Mouse (Mus musculus): Measurements from ENCODE around the gene Phykpl. TPM values are rescaled to one million over a fixed set of nuclear protein-coding genes. Genes with fewer than 3 reads are reported as not detected.

Phykpl gene
- polyA plus RNA-seq (2015; fragmentation: Nextera tagmentation; extraction: Ambion mirVana): 12.4 and 14.5 TPM in 2 replicates

- Histone ChIP-seq H3K9ac (peak within 1 kb of the TSS; percentile 83), H3K9me3 (replicated peaks) (no peaks in the 10 kb centered on the region), H3K36me3 (peaks cover 28% of the 10 kb centered on the region), H3K4me3 (peak within 1 kb of the TSS; percentile 72), H3K27ac (peak within 1 kb of the TSS; percentile 95), H3K27me3 (no peaks in the 10 kb centered on the region), H3K4me2 (peak within 1 kb of the TSS; percentile 73), H3K4me1 (replicated peaks) (peaks cover 20% of the 10 kb centered on the region)
- WGBS: under 1% methylated on average over 59 of the region's 59 CpGs
- peak; percentile 94 for ATAC-seq (replicated peaks; ENCODE audit: insufficient number of reproducible peaks, insufficient read depth, low FRiP score, low read depth)
Observed at GRCm38 (mm10) chr11:51584431-51585248, at the start of gene Phykpl. TSS of gene Phykpl (plus strand) at chr11:51584757.

- Histone ChIP-seq H3K36me3 (no peaks in the 10 kb centered on the region), H3K9ac (no peak overlapping the region), H3K27ac (no peak overlapping the region), H3K4me3 (no peak overlapping the region), H3K4me1 (replicated peaks) (no peaks in the 10 kb centered on the region), H3K9me3 (replicated peaks) (no peaks in the 10 kb centered on the region), H3K4me2 (no peak overlapping the region), H3K27me3 (peaks cover 9% of the 10 kb centered on the region; the same call in 1 of the 2 replicates)
- ATAC-seq (replicated peaks; ENCODE audit: insufficient number of reproducible peaks, insufficient read depth, low FRiP score, low read depth): no peak
- 52% methylated on average over 7 of the region's 7 CpGs for WGBS
Observed at GRCm38 (mm10) chr11:51538388-51538787, 46.2 kb upstream of the Phykpl start.

- Histone ChIP-seq H3K9me3 (replicated peaks) (no peaks in the 10 kb centered on the region), H3K27me3 (peaks cover 8% of the 10 kb centered on the region; the same call in 1 of the 2 replicates), H3K4me2 (no peak overlapping the region), H3K4me3 (no peak overlapping the region), H3K27ac (no peak overlapping the region), H3K4me1 (replicated peaks) (no peaks in the 10 kb centered on the region), H3K9ac (no peak overlapping the region), H3K36me3 (no peaks in the 10 kb centered on the region)
- ATAC-seq (replicated peaks; ENCODE audit: insufficient number of reproducible peaks, insufficient read depth, low FRiP score, low read depth): 0 out of 2 replicates have a peak, but pooled peaks have one; percentile 23
- 60% methylated on average over 13 of the region's 13 CpGs for WGBS
Observed at GRCm38 (mm10) chr11:51538919-51539758, 45.4 kb upstream of the Phykpl start.

DNA sequence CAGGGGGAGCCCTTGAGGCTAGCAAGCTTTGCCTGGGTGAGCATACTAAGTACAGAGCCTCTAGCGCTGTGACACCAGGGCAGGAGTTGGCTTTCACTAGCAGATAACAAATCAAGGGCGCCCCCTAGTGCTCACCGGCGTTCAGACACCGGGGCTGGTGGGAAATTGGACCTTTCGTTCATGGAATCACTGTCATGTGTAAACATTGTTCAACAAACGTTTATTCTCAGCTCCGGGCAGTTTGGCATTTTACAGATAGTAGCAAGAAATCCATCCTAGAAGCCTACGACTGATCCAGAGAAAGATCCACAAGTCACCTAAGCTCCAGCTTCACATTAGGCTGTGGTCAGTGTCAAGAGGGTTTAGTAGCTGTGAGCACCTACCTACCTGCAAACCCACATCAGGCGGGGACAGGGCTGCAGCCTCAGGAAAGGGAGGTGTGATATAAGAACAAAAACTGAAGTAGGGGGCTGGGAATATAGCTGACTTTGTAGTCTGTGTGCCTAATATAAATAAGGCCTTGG lies 44.7 kb upstream of the Phykpl start:
- H3K27me3 ChIP-seq: peaks cover 6% of the 10 kb centered on the region; the same call in 1 of the 2 replicates
- no peaks in the 10 kb centered on the region for H3K36me3 ChIP-seq
- no peak overlapping the region for H3K4me2 ChIP-seq
- H3K4me1 ChIP-seq (replicated peaks): no peaks in the 10 kb centered on the region
- ATAC-seq (replicated peaks; ENCODE audit: insufficient number of reproducible peaks, insufficient read depth, low FRiP score, low read depth): peak; percentile 67
- H3K9me3 ChIP-seq (replicated peaks): no peaks in the 10 kb centered on the region
- no peak overlapping the region for H3K27ac ChIP-seq
- 11% methylated on average over 10 of the region's 10 CpGs for WGBS
- H3K4me3 ChIP-seq: no peak overlapping the region
- H3K9ac ChIP-seq: no peak overlapping the region

- Histone ChIP-seq H3K4me1 (replicated peaks) (no peaks in the 10 kb centered on the region), H3K9me3 (replicated peaks) (no peaks in the 10 kb centered on the region), H3K27me3 (no peaks in the 10 kb centered on the region), H3K36me3 (no peaks in the 10 kb centered on the region), H3K27ac (no peak overlapping the region), H3K9ac (no peak overlapping the region), H3K4me2 (no peak overlapping the region), H3K4me3 (no peak overlapping the region)
- ATAC-seq (replicated peaks; ENCODE audit: insufficient number of reproducible peaks, insufficient read depth, low FRiP score, low read depth): no peak
- 64% methylated on average over 9 of the region's 9 CpGs for whole genome bisulfite sequencing
Observed at GRCm38 (mm10) chr11:51542424-51542823, 42.1 kb upstream of the Phykpl start.

- no peaks in the 10 kb centered on the region for H3K4me1 ChIP-seq (replicated peaks)
- H3K9me3 ChIP-seq (replicated peaks): no peaks in the 10 kb centered on the region
- no peaks in the 10 kb centered on the region for H3K36me3 ChIP-seq
- no peaks in the 10 kb centered on the region for H3K27me3 ChIP-seq
- H3K4me2 ChIP-seq: no peak overlapping the region
- WGBS: 51% methylated on average over 7 of the region's 7 CpGs
- ATAC-seq (replicated peaks; ENCODE audit: insufficient number of reproducible peaks, insufficient read depth, low FRiP score, low read depth): no peak
- H3K27ac ChIP-seq: no peak overlapping the region
- no peak overlapping the region for H3K4me3 ChIP-seq
- H3K9ac ChIP-seq: no peak overlapping the region
Observed at GRCm38 (mm10) chr11:51543487-51544050, 41.0 kb upstream of the Phykpl start.

- ATAC-seq (replicated peaks; ENCODE audit: insufficient number of reproducible peaks, insufficient read depth, low FRiP score, low read depth): no peak
- Histone ChIP-seq H3K4me1 (replicated peaks) (no peaks in the 10 kb centered on the region), H3K4me2 (no peak overlapping the region), H3K4me3 (no peak overlapping the region), H3K9me3 (replicated peaks) (no peaks in the 10 kb centered on the region), H3K27ac (no peak overlapping the region), H3K27me3 (no peaks in the 10 kb centered on the region), H3K9ac (no peak overlapping the region), H3K36me3 (no peaks in the 10 kb centered on the region)
- 46% methylated on average over 2 of the region's 2 CpGs for WGBS
Observed at GRCm38 (mm10) chr11:51544413-51544812, 40.1 kb upstream of the Phykpl start.

GRCm38 (mm10) chr11:51545811-51546210 lies 38.7 kb upstream of the Phykpl start:
- ATAC-seq (replicated peaks; ENCODE audit: insufficient number of reproducible peaks, insufficient read depth, low FRiP score, low read depth): no peak
- 54% methylated on average over 4 of the region's 4 CpGs for WGBS
- no peak overlapping the region for H3K9ac ChIP-seq
- H3K27me3 ChIP-seq: no peaks in the 10 kb centered on the region
- H3K36me3 ChIP-seq: no peaks in the 10 kb centered on the region
- no peak overlapping the region for H3K4me3 ChIP-seq
- H3K9me3 ChIP-seq (replicated peaks): no peaks in the 10 kb centered on the region
- no peak overlapping the region for H3K4me2 ChIP-seq
- peaks cover 2% of the 10 kb centered on the region for H3K4me1 ChIP-seq (replicated peaks)
- no peak overlapping the region for H3K27ac ChIP-seq

- Histone ChIP-seq H3K4me1 (replicated peaks) (peaks cover 9% of the 10 kb centered on the region), H3K36me3 (no peaks in the 10 kb centered on the region), H3K4me3 (no peak overlapping the region), H3K27me3 (no peaks in the 10 kb centered on the region), H3K9ac (no peak overlapping the region), H3K27ac (no peak overlapping the region), H3K9me3 (replicated peaks) (no peaks in the 10 kb centered on the region), H3K4me2 (no peak overlapping the region)
- 40% methylated on average over 5 of the region's 5 CpGs for WGBS
- peak; percentile 61; the same call in 1 of the 2 replicates for ATAC-seq (replicated peaks; ENCODE audit: insufficient number of reproducible peaks, insufficient read depth, low FRiP score, low read depth)
Observed at GRCm38 (mm10) chr11:51551253-51551652, 33.3 kb upstream of the Phykpl start.

GRCm38 (mm10) chr11:51552091-51552490 lies 32.5 kb upstream of the Phykpl start:
- Histone ChIP-seq H3K9me3 (replicated peaks) (no peaks in the 10 kb centered on the region), H3K27ac (no peak overlapping the region), H3K9ac (no peak overlapping the region), H3K4me2 (no peak overlapping the region), H3K36me3 (no peaks in the 10 kb centered on the region), H3K4me3 (no peak overlapping the region), H3K27me3 (no peaks in the 10 kb centered on the region), H3K4me1 (replicated peaks) (peaks cover 9% of the 10 kb centered on the region)
- ATAC-seq (replicated peaks; ENCODE audit: insufficient number of reproducible peaks, insufficient read depth, low FRiP score, low read depth): no peak
- 59% methylated on average over 3 of the region's 3 CpGs for WGBS

DNA sequence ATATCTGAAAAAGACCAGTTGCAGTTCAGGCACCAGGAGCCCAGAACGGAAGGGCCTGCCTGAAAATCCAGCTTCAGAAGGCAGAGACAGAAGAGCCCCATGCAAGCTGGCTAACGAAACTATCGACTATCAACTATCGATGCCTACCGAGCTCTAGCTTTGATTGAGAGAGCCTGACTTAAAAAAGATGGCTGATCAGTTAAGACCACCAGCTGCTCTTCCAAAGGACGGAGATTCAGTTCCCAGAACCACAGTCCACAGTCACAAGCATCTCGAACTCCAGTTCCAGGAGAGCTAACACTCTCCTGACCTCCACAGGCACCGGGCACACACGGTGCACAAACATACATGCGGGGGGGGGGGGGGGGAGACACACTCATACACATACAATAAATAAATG lies 30.0 kb upstream of the Phykpl start:
- H3K9ac ChIP-seq: no peak overlapping the region
- no peak overlapping the region for H3K4me2 ChIP-seq
- WGBS: 64% methylated on average over 9 of the region's 10 CpGs
- no peak overlapping the region for H3K27ac ChIP-seq
- H3K27me3 ChIP-seq: no peaks in the 10 kb centered on the region
- H3K9me3 ChIP-seq (replicated peaks): no peaks in the 10 kb centered on the region
- no peak overlapping the region for H3K4me3 ChIP-seq
- H3K36me3 ChIP-seq: no peaks in the 10 kb centered on the region
- ATAC-seq (replicated peaks; ENCODE audit: insufficient number of reproducible peaks, insufficient read depth, low FRiP score, low read depth): no peak
- H3K4me1 ChIP-seq (replicated peaks): peaks cover 9% of the 10 kb centered on the region

Data from heart, embryonic 15.5 days (tissue).